In genomic region chr7:117931234-117931895, GRCm38 (mm10) we compare ENCODE assay signal across 18 mouse cellular contexts.
"Had no signal": no experiment of that assay in that cellular context is flagged by ENCODE, and none has a peak within 500 bp of the region (broad histone marks: within the 10 kb centered on the region; RNA-seq: fewer than 3 reads in every experiment).

No protein-coding gene starts in this region.

- ATAC-seq: midbrain, embryonic 15.5 days had no signal

- H3K27ac ChIP-seq: liver, embryonic 13.5 days; lung, embryonic 15.5 days; midbrain, embryonic 12.5 days; midbrain, embryonic 15.5 days; neural tube, embryonic 12.5 days; neural tube, embryonic 15.5 days; stomach, embryonic 15.5 days had no signal

- H3K4me2 ChIP-seq: liver, embryonic 13.5 days; lung, embryonic 15.5 days; midbrain, embryonic 12.5 days; midbrain, embryonic 15.5 days; neural tube, embryonic 12.5 days; neural tube, embryonic 15.5 days; stomach, embryonic 15.5 days had no signal

- DNase-seq: kidney, adult 18-20 months; kidney, adult 9 months; kidney, postnatal 14 days; kidney, postnatal 4 days; left cerebral cortex, postnatal 4 days; liver, embryonic 13.5 days; lung, postnatal 14 days; lung, postnatal 4 days; retina, postnatal 1 day; right cerebral cortex, postnatal 25 days; spleen, adult 18-20 months; thymus, postnatal 25 days had no signal

- H3K9me3 ChIP-seq: liver, embryonic 13.5 days; lung, embryonic 15.5 days; midbrain, embryonic 12.5 days; midbrain, embryonic 15.5 days; neural tube, embryonic 12.5 days; neural tube, embryonic 15.5 days; stomach, embryonic 15.5 days had no signal

- H3K36me3 ChIP-seq: liver, embryonic 13.5 days; lung, embryonic 15.5 days; midbrain, embryonic 12.5 days; midbrain, embryonic 15.5 days; neural tube, embryonic 12.5 days; neural tube, embryonic 15.5 days; stomach, embryonic 15.5 days had no signal

- H3K4me3 ChIP-seq: liver, embryonic 13.5 days; lung, embryonic 15.5 days; midbrain, embryonic 12.5 days; midbrain, embryonic 15.5 days; neural tube, embryonic 12.5 days; neural tube, embryonic 15.5 days; stomach, embryonic 15.5 days had no signal

- H3K27me3 ChIP-seq: liver, embryonic 13.5 days; lung, embryonic 15.5 days; midbrain, embryonic 12.5 days; midbrain, embryonic 15.5 days; neural tube, embryonic 12.5 days; neural tube, embryonic 15.5 days; stomach, embryonic 15.5 days had no signal

- H3K9ac ChIP-seq: liver, embryonic 13.5 days; lung, embryonic 15.5 days; midbrain, embryonic 12.5 days; midbrain, embryonic 15.5 days; neural tube, embryonic 12.5 days; neural tube, embryonic 15.5 days; stomach, embryonic 15.5 days had no signal

- H3K4me1 ChIP-seq: liver, embryonic 13.5 days; lung, embryonic 15.5 days; midbrain, embryonic 12.5 days; midbrain, embryonic 15.5 days; stomach, embryonic 15.5 days had no signal
